Mouse (Mus musculus): ENCODE measurements around the gene H2-DMb1. TPM values are rescaled to one million over a fixed set of nuclear protein-coding genes. Genes with fewer than 3 reads are reported as not detected.
"Not testable (repeated sequence)": the region's sequence is repeated elsewhere in the genome, so short reads cannot be mapped to it uniquely, and the experiment has no call there.

Gene H2-DMb1
- polyA plus RNA-seq, 2 experiments from 2014 or later: 3.4 to 6.2 TPM

DNA sequence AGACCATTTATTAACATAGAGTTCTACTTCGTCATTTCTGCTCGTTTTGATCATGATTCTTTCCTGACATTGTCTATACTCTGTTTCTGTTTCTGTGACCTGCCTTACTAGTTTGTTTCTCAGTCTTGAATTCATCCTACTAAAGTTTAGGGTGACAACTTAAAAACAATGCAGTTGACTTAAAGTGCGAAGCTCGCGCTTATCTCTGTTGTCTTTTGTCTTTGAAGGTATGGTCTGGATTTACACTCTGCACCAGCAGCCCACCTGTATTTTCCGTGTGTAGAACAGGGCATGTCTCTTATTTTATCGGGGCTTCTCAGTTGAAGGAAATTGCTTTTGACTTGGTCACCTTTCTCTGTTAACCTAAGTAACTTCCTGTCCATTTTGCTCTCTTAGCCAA lies 29.8 kb upstream of the H2-DMb1 start:
- ATAC-seq: no peak

DNA sequence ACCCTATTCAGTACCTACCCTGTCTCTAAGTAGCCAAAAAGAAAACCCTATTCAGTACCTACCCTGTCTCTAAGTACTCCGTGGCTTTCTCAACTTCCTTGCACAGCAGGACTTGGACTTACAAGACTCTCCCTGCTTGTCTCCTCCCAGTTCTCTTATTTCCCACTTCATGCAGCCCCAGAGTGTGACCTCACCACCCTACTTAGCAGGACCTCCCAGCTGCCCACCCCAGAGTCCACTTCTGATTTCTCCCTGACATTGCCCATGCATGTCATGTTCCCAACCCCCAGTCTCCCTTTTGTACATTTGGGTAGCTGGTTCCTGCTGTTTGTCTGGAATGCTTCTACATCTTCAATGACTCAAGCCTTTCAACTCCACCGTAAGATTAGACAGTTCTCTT lies 29.4 kb upstream of the H2-DMb1 start:
- no peak for ATAC-seq

DNA sequence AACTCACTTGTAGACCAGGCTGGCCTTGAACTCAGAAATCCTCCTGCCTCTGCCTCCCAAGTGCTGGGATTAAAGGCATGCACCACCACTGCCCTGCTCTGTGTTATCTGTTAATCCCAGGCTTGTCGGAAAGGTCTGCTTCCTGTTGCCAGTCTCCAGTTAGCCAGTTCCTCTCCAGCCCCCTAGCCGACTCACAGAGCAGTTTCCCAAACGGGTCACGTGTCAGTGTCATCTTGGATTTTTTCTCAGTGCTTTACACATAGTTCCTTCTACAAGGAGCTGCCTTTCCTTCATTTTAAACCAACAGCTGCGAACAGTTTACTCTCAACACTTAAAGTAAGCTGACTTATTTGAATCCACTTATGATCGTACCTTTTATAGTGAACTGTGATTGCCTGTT lies 28.2 kb upstream of the H2-DMb1 start:
- ATAC-seq: no peak

DNA sequence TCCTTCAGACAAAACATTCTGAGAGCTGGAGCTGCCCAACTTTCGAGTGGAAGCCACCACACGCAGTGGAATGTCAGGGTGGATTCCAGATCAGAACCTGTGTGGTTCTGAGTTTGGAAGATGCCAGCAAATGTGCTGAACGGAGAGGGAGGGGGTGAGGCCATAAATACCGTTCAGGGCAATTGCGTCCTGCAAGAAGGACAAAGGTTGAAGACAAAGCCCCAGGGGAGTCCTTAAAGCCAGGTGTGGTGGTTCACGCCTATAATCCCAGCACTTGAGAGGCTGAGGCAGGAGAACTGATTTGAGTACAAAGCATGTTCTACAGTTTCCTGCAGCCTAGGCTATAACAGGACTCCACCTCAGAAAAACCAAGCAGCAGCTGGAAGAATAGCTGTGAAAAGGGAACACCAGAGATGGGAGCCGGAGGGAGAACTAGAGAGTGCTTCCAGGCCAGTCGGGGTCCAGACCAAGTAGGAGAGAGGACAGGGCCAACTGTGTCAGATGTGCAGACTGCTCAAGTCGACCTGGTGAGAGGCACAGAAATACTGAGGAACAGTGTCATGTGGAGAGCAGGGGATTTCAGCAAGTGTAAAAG lies 25.9 kb upstream of the H2-DMb1 start:
- no peak for ATAC-seq

DNA sequence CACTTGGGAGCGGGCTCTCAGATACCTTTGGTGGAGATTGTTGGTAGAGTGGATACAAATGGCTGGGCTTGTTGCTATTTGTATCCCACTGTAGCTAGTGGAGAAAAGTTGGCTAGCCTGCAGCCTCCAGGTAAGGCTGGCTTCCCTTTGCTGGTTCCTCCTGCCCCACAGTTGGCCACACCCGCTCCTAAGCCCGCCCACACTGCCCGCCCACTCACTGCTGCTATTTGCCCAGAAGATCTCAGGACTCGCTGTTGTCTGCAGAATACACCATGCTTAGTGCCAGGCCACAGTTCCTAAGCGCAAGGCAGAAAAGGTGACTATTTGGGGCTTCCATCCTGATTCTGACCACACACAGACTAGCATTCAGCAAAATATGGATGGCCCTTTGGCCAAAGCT lies 25.4 kb upstream of the H2-DMb1 start:
- peak; percentile 16 for ATAC-seq

DNA sequence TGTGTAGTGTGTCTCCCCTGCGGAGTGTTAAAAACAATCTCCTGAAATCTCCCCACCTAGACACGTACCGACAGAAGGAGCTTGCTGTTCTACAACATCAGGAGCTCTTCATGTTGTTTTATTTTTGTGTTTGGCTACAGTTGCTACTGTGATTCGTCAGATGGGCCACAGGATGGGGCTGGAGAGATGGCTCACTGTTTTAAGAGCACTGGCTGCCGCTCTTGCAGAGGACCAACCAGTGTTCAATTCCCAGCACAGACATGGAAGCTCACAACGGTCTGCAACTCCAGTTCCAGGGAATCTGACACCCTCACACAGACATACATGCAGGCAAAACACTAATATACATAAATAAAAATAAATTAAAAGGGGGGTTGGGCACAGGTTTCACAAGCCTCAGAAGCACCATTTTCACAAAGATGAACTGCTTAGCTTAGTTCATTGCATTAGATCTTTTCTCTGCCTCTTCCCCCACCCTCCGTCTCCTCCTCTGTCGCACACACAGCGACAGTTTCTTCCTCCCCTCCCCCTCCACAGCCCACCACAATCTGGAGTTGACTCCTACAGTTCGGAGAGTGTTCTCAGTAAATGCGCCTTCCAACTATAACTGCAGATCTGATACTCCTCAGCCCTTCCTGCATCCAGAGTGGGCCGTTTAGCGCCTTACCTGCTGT lies 24.5 kb upstream of the H2-DMb1 start:
- peak; percentile 67 for ATAC-seq

DNA sequence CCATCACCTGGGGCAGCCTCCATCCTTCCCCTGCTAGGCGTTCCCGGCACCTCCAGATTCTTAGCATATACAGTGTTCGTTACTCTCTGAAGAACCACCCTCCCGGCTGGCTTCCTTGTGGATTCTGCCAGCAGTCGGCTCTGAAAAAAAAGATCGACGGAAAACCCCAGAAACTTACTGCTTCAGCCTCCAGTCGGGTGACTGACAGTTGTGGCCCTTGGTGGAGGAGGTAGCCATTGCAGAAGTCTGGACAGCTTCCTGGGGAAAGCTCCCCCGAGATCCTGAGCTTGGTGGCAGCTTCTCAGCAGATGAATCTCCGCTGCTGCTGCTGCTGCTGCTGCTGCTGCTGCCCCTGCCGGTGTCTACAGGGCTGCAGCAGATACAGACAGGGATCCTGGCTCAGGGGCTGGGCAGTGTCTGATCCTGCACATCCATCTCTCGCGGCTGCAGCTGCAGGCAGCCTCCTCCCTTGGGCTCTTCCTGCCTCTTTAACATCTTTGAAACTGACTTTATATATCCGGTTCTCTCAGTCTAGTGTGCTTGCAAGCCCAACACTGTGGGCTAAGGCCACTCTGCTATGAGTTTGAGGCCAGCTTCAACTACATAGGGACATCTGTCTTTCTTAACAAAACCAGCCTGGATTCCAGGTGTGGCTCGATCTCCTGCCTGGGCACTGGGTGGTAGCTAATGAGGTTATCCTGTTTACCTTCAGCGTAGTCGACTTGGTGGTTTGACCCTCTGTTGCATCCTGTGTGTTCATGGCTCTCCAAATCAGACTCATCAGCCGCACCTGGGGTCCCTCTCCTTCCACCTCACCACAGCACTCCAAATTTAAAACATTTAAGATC lies 23.7 kb upstream of the H2-DMb1 start:
- peak; percentile 59 for ATAC-seq

DNA sequence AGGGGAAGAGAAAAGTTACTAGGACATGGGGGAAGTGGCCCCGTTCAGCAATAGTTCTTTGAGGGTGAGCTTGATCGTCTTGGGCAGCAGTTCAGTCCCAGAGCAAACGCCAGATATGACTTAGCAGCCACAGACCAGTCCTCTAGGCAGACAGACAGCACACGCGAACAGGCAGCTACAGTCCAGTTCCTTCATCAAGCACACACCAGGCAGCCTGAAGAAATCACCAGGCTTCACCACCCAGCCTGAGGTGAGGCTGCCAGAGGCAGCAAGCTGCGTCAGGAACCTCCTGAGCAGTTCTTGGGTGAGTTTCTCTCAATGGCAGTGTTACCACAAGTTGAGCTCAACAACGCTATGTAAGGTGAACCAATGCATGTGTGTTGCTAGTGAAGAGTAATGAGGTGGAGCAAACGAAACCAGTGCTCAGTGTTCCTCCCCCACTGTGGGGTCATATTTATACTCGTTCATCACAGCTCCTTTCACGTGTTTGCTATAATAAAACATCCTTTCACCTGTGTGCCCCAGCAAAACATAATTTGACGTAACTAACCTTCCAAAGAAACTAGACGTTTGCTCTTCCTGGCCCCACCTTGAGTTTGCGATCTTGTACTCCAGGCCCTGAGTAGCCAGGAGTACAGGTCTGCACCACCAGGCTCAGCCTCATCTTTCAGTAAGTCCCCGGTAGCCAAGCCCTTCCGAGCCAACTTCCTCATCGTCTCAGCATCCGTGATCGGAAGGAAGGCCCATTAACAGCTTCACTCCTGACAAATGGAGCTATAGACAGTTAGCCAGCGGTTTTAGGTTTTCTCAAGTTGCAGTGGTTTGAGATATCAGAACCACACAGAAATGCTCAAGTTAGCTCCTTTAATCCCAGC lies 22.6 kb upstream of the H2-DMb1 start:
- no peak for ATAC-seq

DNA sequence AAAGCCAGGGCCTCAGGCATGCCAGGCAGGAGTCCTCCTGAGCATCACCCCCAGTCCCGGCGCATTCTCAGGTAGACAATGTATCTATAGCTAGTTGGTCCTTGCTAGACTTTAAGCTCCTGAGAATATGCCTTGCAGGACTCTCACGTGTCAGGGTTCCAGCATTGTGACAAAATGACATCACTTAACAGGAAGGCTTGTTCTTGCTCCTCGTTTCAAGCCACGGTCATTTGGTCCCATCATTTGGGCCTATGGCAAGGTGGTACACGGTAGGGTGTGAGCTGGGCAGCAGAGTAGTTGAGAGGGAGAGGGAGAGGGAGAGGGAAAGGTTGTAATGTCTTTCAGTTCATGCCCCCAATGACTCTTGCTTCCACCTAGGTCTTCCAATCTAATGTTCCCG lies 21.0 kb upstream of the H2-DMb1 start:
- ATAC-seq: no peak

DNA sequence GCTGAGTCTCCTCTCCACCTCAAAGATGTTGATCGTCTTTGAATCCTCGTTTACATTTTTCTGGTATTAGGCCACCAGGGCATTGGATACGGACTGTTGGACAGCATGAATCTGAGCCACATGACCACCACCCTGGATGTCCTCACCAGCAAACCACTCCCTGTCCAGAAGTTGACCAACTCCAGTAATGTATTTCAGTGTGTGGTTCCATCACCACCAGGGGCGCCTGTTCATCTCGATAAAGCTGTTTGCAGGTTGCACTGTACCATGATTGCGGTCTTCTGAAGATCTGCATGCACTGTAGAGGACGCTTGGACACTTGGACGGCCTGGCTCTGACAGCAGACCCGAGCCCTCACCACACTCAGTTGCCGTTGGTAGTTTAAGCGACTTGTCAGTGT lies 19.6 kb upstream of the H2-DMb1 start:
- ATAC-seq: no peak

DNA sequence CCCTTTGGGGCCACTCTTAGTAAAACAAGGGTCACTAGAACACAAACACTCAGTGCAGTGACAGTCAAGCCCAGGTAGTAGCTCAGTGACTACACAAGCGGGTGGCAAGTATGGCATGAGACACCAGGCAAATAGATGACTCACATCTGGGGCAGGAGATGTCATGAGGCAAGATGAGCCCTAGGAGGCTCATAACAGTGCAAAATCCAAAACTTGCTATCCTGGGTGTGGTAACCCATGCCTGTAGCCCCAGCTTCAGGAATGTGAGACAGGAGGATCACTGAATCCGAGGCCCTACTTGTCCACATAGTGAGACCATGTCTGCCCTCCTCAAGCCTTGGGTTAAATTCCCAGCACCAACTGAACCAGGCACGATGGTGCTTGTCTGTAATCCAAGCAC lies 18.4 kb upstream of the H2-DMb1 start:
- no peak for ATAC-seq

DNA sequence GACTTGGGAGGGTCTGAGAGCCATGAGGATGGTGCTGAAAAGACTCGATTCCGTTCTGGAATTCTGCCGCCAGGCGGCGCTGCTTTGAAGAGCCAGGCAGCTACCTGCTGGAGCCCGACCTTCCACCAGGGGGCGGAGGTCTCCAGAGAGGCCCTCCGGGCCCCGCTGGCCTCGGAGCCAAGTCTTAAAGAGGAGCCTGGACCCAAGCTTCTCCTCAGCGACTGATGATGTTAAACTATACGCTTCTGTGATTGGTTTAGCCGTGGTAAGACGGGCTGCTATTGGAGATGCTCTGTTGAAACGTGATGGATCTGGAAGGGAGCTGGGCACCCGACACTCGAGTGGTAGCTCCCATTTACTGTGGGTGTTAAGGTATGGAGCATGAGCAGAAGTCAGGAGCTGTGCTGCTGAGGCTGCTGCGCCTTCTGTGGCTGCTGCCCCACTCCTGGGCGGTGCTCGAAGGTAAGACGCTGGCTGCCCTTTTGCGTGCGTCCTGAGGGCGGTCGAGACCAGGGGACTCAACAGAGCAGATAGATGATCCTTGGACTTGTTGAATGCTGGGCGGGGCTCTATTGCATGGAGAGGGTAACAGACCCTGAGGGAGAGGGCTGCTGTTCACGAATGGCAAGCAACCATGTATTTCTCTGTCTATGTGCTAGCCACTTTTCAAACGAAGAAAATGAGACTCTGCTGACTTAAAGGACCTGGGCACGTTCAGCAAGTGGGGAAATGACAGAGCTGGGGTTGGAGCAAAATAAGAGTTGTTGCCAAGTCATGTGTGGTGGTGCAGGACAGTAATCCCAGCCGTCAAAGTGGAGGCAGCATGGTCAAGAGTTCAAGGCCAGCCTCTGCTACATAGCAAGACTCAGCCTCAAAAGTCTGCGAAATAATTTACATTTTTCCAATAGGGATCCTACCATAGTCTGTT lies 17.3 kb upstream of the H2-DMb1 start:
- peak; percentile 100 for ATAC-seq

DNA sequence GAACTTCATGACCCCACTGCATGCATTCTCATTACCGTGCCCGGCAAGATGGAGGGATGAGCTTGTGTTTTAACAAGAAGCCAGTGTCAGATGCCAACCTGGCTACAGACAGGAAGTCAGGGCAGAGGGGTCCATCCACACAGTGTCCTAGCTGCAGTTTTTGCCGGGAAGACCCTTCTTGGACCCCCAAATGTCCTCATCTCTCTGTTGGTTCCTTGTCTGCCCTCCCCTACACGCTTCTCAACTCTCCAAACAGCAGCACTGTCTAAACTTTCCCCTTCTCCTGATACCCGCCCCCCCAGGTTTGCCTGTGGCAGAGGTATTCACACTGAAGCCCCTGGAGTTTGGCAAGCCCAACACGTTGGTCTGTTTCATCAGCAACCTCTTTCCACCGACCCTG lies 15.3 kb upstream of the H2-DMb1 start:
- no peak for ATAC-seq

DNA sequence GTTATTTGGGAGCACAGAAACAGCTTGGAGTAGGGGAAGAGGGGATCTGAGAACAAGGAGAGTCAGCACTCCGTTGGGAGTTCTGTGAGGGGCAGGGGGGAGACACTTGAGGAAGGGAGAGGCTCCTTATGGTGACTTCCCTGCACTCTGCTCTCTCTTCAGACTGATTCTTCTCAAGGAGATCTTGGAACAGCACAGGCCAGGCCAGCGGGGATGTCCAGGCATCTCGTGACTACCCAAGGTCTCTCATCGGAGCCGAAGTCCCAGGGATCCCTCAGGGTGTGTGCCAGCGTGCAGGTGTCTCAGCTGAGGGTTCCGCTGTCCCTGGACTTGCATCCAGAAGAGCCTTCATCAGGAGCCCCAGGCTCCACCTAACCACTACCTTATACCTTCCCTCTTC lies 14.2 kb upstream of the H2-DMb1 start:
- no peak for ATAC-seq

DNA sequence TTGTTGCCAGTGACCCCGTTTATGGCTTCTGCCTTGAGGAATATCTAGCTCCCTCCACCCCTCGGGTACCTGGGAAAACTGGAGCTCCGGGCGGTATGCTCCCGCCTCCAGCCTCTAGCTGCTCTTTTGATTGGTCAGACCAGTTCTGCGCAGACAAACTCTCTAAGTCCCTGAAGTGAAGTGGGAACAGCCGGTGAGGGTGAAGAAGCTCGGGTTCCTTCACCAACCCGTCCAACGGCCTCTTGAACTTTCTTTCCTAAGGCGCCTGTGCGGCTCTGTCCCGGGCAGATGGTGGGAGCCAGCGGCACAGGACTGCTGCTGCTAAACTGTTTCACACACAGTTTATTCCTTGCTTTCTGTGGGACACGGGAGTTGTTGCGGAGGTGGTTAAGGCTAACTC lies 13.5 kb upstream of the H2-DMb1 start:
- no peak for ATAC-seq

DNA sequence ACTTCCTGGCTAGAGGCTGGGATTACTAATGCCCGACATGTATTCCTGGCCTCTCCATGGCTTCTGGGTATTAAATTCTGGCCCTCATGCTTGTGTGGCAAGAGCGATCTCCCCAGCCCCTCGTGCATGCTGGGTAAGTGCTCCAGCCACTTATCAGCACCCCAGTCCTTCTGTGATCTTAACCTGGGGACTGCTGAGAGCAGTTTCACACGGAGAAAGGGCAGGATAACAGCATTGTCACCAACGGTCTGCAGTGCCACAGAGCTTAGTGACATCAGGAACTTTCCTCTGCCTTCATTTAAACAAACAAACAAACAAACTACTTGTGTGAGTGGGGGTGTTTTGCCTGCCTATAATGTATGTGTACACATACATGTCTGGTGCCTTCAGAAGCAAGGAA lies 12.6 kb upstream of the H2-DMb1 start:
- no peak for ATAC-seq

DNA sequence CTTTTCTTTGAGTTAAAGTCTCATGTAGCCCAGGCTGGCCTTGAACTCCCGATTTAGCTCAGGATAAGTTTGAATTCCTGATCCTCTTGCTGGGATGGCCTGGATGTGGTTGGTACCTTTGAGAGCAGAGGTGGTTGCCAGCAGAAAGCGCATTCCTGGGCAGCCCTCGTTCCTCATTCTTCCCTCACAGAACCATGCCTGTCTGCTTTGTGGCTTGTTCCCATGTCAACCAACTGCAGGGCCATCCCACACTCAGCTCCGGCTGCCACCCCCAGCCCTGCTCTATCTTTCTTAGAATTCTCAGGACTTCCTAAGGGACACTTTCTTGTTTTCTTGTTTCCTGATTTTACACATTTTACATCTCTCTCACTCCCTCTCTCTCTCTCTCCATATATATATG lies 11.4 kb upstream of the H2-DMb1 start:
- no peak for ATAC-seq

DNA sequence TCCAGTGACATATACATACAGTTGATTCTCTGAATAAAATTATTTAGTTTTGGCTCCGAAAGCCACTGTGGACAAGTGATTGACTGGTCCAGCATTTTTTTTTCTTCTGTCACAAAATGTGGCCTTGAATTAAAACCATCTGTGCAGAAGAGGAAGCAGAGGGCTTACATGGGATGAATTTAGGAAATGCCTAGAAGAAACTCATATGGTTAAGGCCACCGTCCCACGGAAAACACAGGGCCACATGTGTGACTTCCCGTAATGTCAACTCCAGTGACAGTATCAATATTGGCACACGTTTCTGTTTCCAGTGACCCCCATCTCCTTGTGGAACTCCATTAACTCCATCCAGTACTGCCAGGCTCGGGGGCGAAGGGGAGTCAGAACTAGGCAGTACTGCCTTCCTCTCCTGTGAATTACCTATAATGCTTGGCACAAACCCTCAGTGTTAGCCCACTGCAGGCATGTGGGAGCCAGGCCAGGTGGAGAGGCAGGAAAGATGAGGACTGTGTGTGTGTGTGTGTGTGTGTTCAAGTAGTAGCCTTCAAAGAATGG lies 10.3 kb upstream of the H2-DMb1 start:
- no peak for ATAC-seq

DNA sequence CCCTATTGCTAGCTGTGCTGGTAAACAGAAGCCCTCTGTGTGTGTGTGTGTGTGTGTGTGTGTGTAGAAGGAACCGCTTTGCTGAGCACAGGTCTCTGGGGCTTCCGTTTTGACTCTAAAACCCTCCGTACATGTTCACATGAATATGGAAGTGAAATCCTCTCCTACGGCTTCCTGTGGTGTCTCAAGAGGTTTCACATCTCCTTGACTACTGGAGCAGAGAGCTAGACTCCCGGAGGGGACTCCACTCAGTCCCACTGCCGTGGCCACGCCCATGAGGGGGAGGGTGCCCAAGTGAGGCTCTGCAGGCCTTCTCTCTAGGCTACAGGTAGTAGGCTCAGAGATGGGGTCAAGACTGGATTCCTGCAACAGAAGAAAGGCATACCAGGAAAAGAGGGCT lies 9.8 kb upstream of the H2-DMb1 start, which contains the start of gene H2-DMb2:
TSS of gene H2-DMb2 (plus strand) at position 275 of the 400 bp plus-strand sequence.
- ATAC-seq: peak; percentile 85

DNA sequence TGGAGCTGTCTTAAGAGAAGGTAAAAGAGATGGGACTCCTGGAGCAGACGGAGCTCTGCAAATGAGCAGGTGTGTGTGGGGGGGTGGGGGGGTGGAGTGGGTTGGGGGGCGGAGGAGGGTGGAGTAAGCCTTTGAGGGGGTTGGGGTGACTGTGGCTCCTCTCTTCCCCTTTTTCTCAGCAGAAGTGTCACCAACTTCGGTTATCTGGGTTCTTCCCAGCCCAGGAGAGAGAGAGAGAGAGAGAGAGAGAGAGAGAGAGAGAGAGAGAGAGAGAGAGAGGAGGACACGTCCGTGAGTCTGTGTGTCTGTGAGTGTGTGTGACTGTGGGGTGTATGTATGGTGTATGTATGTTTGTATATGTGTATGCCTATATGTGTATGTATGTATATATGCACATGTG lies 9.4 kb upstream of the H2-DMb1 start:
- ATAC-seq: no peak

DNA sequence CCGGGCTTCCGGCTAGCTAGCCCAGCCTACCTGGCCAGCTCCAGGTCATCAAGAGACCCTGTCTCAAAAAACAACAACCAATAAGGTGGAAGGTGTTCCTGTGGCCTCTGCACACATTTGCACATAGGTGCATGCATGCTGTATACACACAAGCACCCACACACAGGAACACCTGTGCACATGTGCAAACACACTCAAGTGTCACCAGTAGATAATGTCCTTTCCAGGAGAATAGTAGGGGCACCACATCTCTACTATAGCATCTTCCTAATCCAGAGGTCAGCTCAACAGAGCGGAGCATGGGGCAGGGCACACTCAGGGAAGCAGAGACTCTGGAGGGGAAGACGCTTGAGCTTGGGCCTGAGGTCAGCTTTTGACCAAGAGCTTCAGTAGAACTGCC lies 8.7 kb upstream of the H2-DMb1 start:
- ATAC-seq: not testable (repeated sequence)
